ENCODE assay signal across 15 mouse cellular contexts in genomic region chr4:151301337-151301736, GRCm38 (mm10).
A peak's percentile ranks its signal among the peaks of the same experiment; 100 is the strongest.
DNase-seq lines count a peak whose midpoint lies in the region; ATAC-seq and TF ChIP-seq lines count a peak whose summit lies in the region.
"Had no signal": no experiment of that assay in that cellular context is flagged by ENCODE, and none has a peak within 500 bp of the region (broad histone marks: within the 10 kb centered on the region; RNA-seq: fewer than 3 reads in every experiment).

No protein-coding gene starts in this region.

- no peak overlapping the region for H3K27ac ChIP-seq in kidney, embryonic 16.5 days (ENCODE audit: low read length)
- no peak overlapping the region for H3K27ac ChIP-seq in heart, embryonic 11.5 days (ENCODE audit: low read depth, low read length)
- H3K27ac ChIP-seq: embryonic facial prominence, embryonic 10.5 days; gastrocnemius, adult 2 months had no signal

- peaks cover 38% of the 10 kb centered on the region for H3K4me1 ChIP-seq in kidney, embryonic 16.5 days (ENCODE audit: insufficient read depth, low read length)
- peaks cover 14% of the 10 kb centered on the region for H3K4me1 ChIP-seq in heart, embryonic 11.5 days (ENCODE audit: control insufficient read depth, insufficient read depth, low read length)

- no peaks in the 10 kb centered on the region for H3K36me3 ChIP-seq in kidney, embryonic 16.5 days (ENCODE audit: insufficient read depth, low read length)
- H3K36me3 ChIP-seq in heart, embryonic 11.5 days (ENCODE audit: control insufficient read depth, insufficient read depth, low read length), result no peaks in the 10 kb centered on the region
- H3K36me3 ChIP-seq: embryonic facial prominence, embryonic 10.5 days; heart, embryonic 13.5 days; midbrain, embryonic 13.5 days; neural tube, embryonic 15.5 days had no signal

- WGBS in kidney, embryonic 16.5 days, result 11% methylated on average over 9 of the region's 9 CpGs
- 39% methylated on average over 9 of the region's 9 CpGs for WGBS in heart, embryonic 11.5 days (ENCODE audit: insufficient replicate concordance)

- H3K9ac ChIP-seq in kidney, embryonic 16.5 days (replicated peaks; ENCODE audit: low read length), result no peak overlapping the region
- no peak overlapping the region for H3K9ac ChIP-seq in heart, embryonic 11.5 days (ENCODE audit: low read depth, low read length)
- H3K9ac ChIP-seq: midbrain, embryonic 13.5 days; neural tube, embryonic 15.5 days had no signal

- H3K27me3 ChIP-seq in kidney, embryonic 16.5 days (ENCODE audit: insufficient read depth, low read length), result no peaks in the 10 kb centered on the region
- H3K27me3 ChIP-seq in heart, embryonic 11.5 days (ENCODE audit: control insufficient read depth, insufficient read depth, low read length), result peaks cover 3% of the 10 kb centered on the region; the same call in 1 of the 2 replicates
- H3K27me3 ChIP-seq: neural tube, embryonic 15.5 days had no signal

- no peak for TF ChIP-seq POLR2A in brain, embryonic 14.5 days (IDR thresholded peaks at IDR 0.05; ENCODE audit: borderline replicate concordance, extremely low read depth, insufficient read depth, insufficient read length, poor library complexity, severe bottlenecking)

- H3K9me3 ChIP-seq in kidney, embryonic 16.5 days (ENCODE audit: low read length), result no peaks in the 10 kb centered on the region
- no peaks in the 10 kb centered on the region for H3K9me3 ChIP-seq in heart, embryonic 11.5 days (replicated peaks; ENCODE audit: control insufficient read depth, low read length)
- H3K9me3 ChIP-seq: embryonic facial prominence, embryonic 10.5 days; heart, embryonic 13.5 days; midbrain, embryonic 13.5 days; neural tube, embryonic 15.5 days had no signal

- no peak overlapping the region for H3K4me3 ChIP-seq in kidney, embryonic 16.5 days (ENCODE audit: low read length)
- no peak overlapping the region for H3K4me3 ChIP-seq in heart, embryonic 11.5 days (ENCODE audit: low read depth, low read length)
- H3K4me3 ChIP-seq: embryonic facial prominence, embryonic 10.5 days; gastrocnemius, adult 2 months; heart, embryonic 13.5 days; midbrain, embryonic 13.5 days; neural tube, embryonic 15.5 days had no signal

- H3K4me2 ChIP-seq in kidney, embryonic 16.5 days (replicated peaks; ENCODE audit: low read depth, low read length), result no peak overlapping the region
- H3K4me2 ChIP-seq in heart, embryonic 11.5 days, result no peak overlapping the region
- H3K4me2 ChIP-seq: midbrain, embryonic 13.5 days; neural tube, embryonic 15.5 days had no signal

- ATAC-seq in kidney, embryonic 16.5 days (ENCODE audit: low FRiP score, low TSS enrichment), result no peak
- no peak for ATAC-seq in heart, embryonic 11.5 days (replicated peaks; ENCODE audit: insufficient number of reproducible peaks, low FRiP score, low TSS enrichment)
- ATAC-seq: CD4-positive, CD25-positive, alpha-beta regulatory T cell, adult 4 months; intestine, postnatal 0 days had no signal

- DNase-seq in cerebellum, postnatal 10 days, result peak; percentile 58 to 71
- no peak for DNase-seq in cerebellum, adult 11 months
- peak; percentile 26 for DNase-seq in kidney, adult 18-20 months
- DNase-seq in brain, embryonic 14.5 days (ENCODE audit: low read depth), result peak; percentile 73
- DNase-seq in kidney, postnatal 25 days, result peak; percentile 54 to 79
- DNase-seq: gastrocnemius, adult 2 months; thymus, postnatal 25 days had no signal

- TF ChIP-seq CTCF in brain, embryonic 14.5 days (IDR thresholded peaks at IDR 0.05; ENCODE audit: borderline replicate concordance, extremely low read depth, insufficient read depth, insufficient read length), result no peak
